Comparison of ENCODE assay signal across 9 mouse cellular contexts in genomic region chr17:28340578-28340977, GRCm38 (mm10). TPM values are rescaled to one million over a fixed set of nuclear protein-coding genes. Genes with fewer than 3 reads are reported as not detected.
A peak's percentile ranks its signal among the peaks of the same experiment; 100 is the strongest.
DNase-seq lines count a peak whose midpoint lies in the region; ATAC-seq lines count a peak whose summit lies in the region.
"Had no signal": no experiment of that assay in that cellular context is flagged by ENCODE, and none has a peak within 500 bp of the region (broad histone marks: within the 10 kb centered on the region; RNA-seq: fewer than 3 reads in every experiment).

No protein-coding gene starts in this region.

- H3K27ac ChIP-seq in heart, embryonic 10.5 days, result peak overlapping the region; percentile 87
- H3K27ac ChIP-seq in embryonic facial prominence, embryonic 14.5 days (replicated peaks; ENCODE audit: low read depth, low read length), result peak overlapping the region; percentile 74
- H3K27ac ChIP-seq in intestine, embryonic 14.5 days (ENCODE audit: low read depth), result peak overlapping the region; percentile 77
- no peak overlapping the region for H3K27ac ChIP-seq in midbrain, embryonic 13.5 days

- peak; percentile 34 for ATAC-seq in embryonic facial prominence, embryonic 14.5 days (ENCODE audit: low read depth)
- peak; percentile 12; the same call in 1 of the 2 replicates for ATAC-seq in intestine, embryonic 14.5 days (replicated peaks; ENCODE audit: low FRiP score, low TSS enrichment, low read depth)
- ATAC-seq in midbrain, embryonic 13.5 days, result peak; percentile 19; the same call in 1 of the 2 replicates

- 34% methylated on average over 7 of the region's 7 CpGs for WGBS in heart, embryonic 10.5 days
- 60% methylated on average over 7 of the region's 7 CpGs for WGBS in embryonic facial prominence, embryonic 14.5 days
- 51% methylated on average over 7 of the region's 7 CpGs for WGBS in intestine, embryonic 14.5 days
- WGBS in midbrain, embryonic 13.5 days, result 78% methylated on average over 7 of the region's 7 CpGs

- peaks cover 64% of the 10 kb centered on the region for H3K4me1 ChIP-seq in heart, embryonic 10.5 days
- peaks cover 41% of the 10 kb centered on the region for H3K4me1 ChIP-seq in embryonic facial prominence, embryonic 14.5 days (ENCODE audit: control insufficient read depth, insufficient read depth, low read length)
- H3K4me1 ChIP-seq in intestine, embryonic 14.5 days (replicated peaks; ENCODE audit: control insufficient read depth, insufficient read depth, low read length), result peaks cover 48% of the 10 kb centered on the region
- peaks cover 20% of the 10 kb centered on the region for H3K4me1 ChIP-seq in midbrain, embryonic 13.5 days (replicated peaks)

- peaks cover 47% of the 10 kb centered on the region for H3K36me3 ChIP-seq in heart, embryonic 10.5 days
- H3K36me3 ChIP-seq in embryonic facial prominence, embryonic 14.5 days (ENCODE audit: control insufficient read depth, insufficient read depth, low read length), result peaks cover 56% of the 10 kb centered on the region
- H3K36me3 ChIP-seq in intestine, embryonic 14.5 days (ENCODE audit: control insufficient read depth, insufficient read depth, low read length), result peaks cover 48% of the 10 kb centered on the region
- H3K36me3 ChIP-seq in midbrain, embryonic 13.5 days, result 0 out of 2 replicates have a peak, but pooled peaks cover 4% of the 10 kb centered on the region

- DNase-seq in heart, embryonic 10.5 days (ENCODE audit: low spot score), result no peak
- no peak for DNase-seq in heart, adult 18-20 months
- DNase-seq in embryonic facial prominence, embryonic 14.5 days (ENCODE audit: low spot score), result peak; percentile 70
- no peak for DNase-seq in intestine, embryonic 14.5 days (ENCODE audit: low spot score)
- no peak for DNase-seq in spleen, adult 18-20 months
- no peak for DNase-seq in testis, postnatal 10 days (ENCODE audit: low spot score)
- no peak for DNase-seq in kidney, postnatal 36 days

- H3K27me3 ChIP-seq in heart, embryonic 10.5 days (ENCODE audit: insufficient read depth, poor library complexity, severe bottlenecking), result peaks cover 5% of the 10 kb centered on the region; the same call in 1 of the 2 replicates
- no peaks in the 10 kb centered on the region for H3K27me3 ChIP-seq in embryonic facial prominence, embryonic 14.5 days (replicated peaks; ENCODE audit: control insufficient read depth, insufficient read depth, low read length)
- H3K27me3 ChIP-seq in intestine, embryonic 14.5 days (replicated peaks; ENCODE audit: control insufficient read depth, insufficient read depth, low read length), result no peaks in the 10 kb centered on the region
- no peaks in the 10 kb centered on the region; the same call in 1 of the 2 replicates for H3K27me3 ChIP-seq in midbrain, embryonic 13.5 days

- peak overlapping the region; percentile 40 for H3K4me2 ChIP-seq in embryonic facial prominence, embryonic 14.5 days (ENCODE audit: low read depth, low read length)
- H3K4me2 ChIP-seq in intestine, embryonic 14.5 days (ENCODE audit: low read length), result peak overlapping the region; percentile 48
- H3K4me2 ChIP-seq in midbrain, embryonic 13.5 days (replicated peaks), result peak overlapping the region; percentile 55

- H3K9me3 ChIP-seq in heart, embryonic 10.5 days, result 0 out of 2 replicates have a peak, but pooled peaks cover 4% of the 10 kb centered on the region
- no peaks in the 10 kb centered on the region for H3K9me3 ChIP-seq in embryonic facial prominence, embryonic 14.5 days (ENCODE audit: control insufficient read depth, low read length)
- H3K9me3 ChIP-seq in intestine, embryonic 14.5 days (ENCODE audit: control insufficient read depth, low read length), result no peaks in the 10 kb centered on the region
- no peaks in the 10 kb centered on the region for H3K9me3 ChIP-seq in midbrain, embryonic 13.5 days

- peak overlapping the region; percentile 47 for H3K4me3 ChIP-seq in heart, embryonic 10.5 days
- peak overlapping the region; percentile 16 for H3K4me3 ChIP-seq in embryonic facial prominence, embryonic 14.5 days (ENCODE audit: low read depth, low read length)
- H3K4me3 ChIP-seq in intestine, embryonic 14.5 days (ENCODE audit: low read depth, low read length), result no peak overlapping the region
- H3K4me3 ChIP-seq in midbrain, embryonic 13.5 days (replicated peaks), result peak overlapping the region; percentile 28; the same call in 1 of the 2 replicates

- H3K9ac ChIP-seq in embryonic facial prominence, embryonic 14.5 days (ENCODE audit: low read depth, low read length), result peak overlapping the region; percentile 54
- peak overlapping the region; percentile 27; the same call in 1 of the 2 replicates for H3K9ac ChIP-seq in intestine, embryonic 14.5 days (ENCODE audit: low read length)
- peak overlapping the region; percentile 54 for H3K9ac ChIP-seq in midbrain, embryonic 13.5 days (replicated peaks)

RNA-seq across cellular contexts. Expression of gene Tead3, which starts 10.0 kb away (rescaled TPM):
- 6.3 and 6.5 TPM in 2 replicates for polyA plus RNA-seq in heart, embryonic 10.5 days (2016; fragmentation: Nextera tagmentation; extraction: Ambion mirVana)
- 10 to 100 TPM; 12.0 to 13.3 TPM for total RNA-seq in heart, adult 18-20 months (2021)
- 11.3 and 12.0 TPM in 2 replicates for polyA plus RNA-seq in embryonic facial prominence, embryonic 14.5 days (2014; fragmentation: Nextera tagmentation; extraction: Ambion mirVana)
- polyA plus RNA-seq in intestine, embryonic 14.5 days (2014; fragmentation: Nextera tagmentation; extraction: Ambion mirVana), result 12.0 and 13.3 TPM in 2 replicates
- polyA plus RNA-seq in midbrain, embryonic 13.5 days (2015; fragmentation: Nextera tagmentation; extraction: Ambion mirVana), result 1.9 and 2.9 TPM in 2 replicates

RNA-seq across cellular contexts. Expression of gene Rpl10a, which starts 12.3 kb away (rescaled TPM):
- 345 and 365 TPM in 2 replicates for polyA plus RNA-seq in heart, embryonic 10.5 days (2016; fragmentation: Nextera tagmentation; extraction: Ambion mirVana)
- 100 to 1,000 TPM; 422 to 438 TPM for total RNA-seq in heart, adult 18-20 months (2021)
- 800 and 852 TPM in 2 replicates for polyA plus RNA-seq in embryonic facial prominence, embryonic 14.5 days (2014; fragmentation: Nextera tagmentation; extraction: Ambion mirVana)
- polyA plus RNA-seq in intestine, embryonic 14.5 days (2014; fragmentation: Nextera tagmentation; extraction: Ambion mirVana), result 909 and 955 TPM in 2 replicates
- 382 and 387 TPM in 2 replicates for polyA plus RNA-seq in midbrain, embryonic 13.5 days (2015; fragmentation: Nextera tagmentation; extraction: Ambion mirVana)

RNA-seq across cellular contexts. Expression of gene Tulp1, which starts 24.4 kb away (rescaled TPM):
- polyA plus RNA-seq in heart, embryonic 10.5 days (2016; fragmentation: Nextera tagmentation; extraction: Ambion mirVana), result 5.0 and 5.7 TPM in 2 replicates
- total RNA-seq in heart, adult 18-20 months (2021), result not detected
- 3.9 and 6.0 TPM in 2 replicates for polyA plus RNA-seq in embryonic facial prominence, embryonic 14.5 days (2014; fragmentation: Nextera tagmentation; extraction: Ambion mirVana)
- 3.7 and 4.0 TPM in 2 replicates for polyA plus RNA-seq in intestine, embryonic 14.5 days (2014; fragmentation: Nextera tagmentation; extraction: Ambion mirVana)
- 1.7 and 2.6 TPM in 2 replicates for polyA plus RNA-seq in midbrain, embryonic 13.5 days (2015; fragmentation: Nextera tagmentation; extraction: Ambion mirVana)
- total RNA-seq: layer of hippocampus, postnatal 14 days had no signal

RNA-seq across cellular contexts. Expression of gene Fance, which starts 27.3 kb away (rescaled TPM):
- polyA plus RNA-seq in heart, embryonic 10.5 days (2016; fragmentation: Nextera tagmentation; extraction: Ambion mirVana), result 25.8 and 30.6 TPM in 2 replicates
- 10 to 100 TPM; 10.5 to 12.7 TPM for total RNA-seq in heart, adult 18-20 months (2021)
- 26.1 and 30.6 TPM in 2 replicates for polyA plus RNA-seq in embryonic facial prominence, embryonic 14.5 days (2014; fragmentation: Nextera tagmentation; extraction: Ambion mirVana)
- 27.3 and 33.7 TPM in 2 replicates for polyA plus RNA-seq in intestine, embryonic 14.5 days (2014; fragmentation: Nextera tagmentation; extraction: Ambion mirVana)
- 20.2 and 26.9 TPM in 2 replicates for polyA plus RNA-seq in midbrain, embryonic 13.5 days (2015; fragmentation: Nextera tagmentation; extraction: Ambion mirVana)
